In genomic region chr6:115271866-115272271, GRCm38 (mm10) we compare ENCODE assay signal across 8 mouse cellular contexts. TPM values are rescaled to one million over a fixed set of nuclear protein-coding genes. Genes with fewer than 3 reads are reported as not detected.
DNase-seq lines count a peak whose midpoint lies in the region; ATAC-seq and TF ChIP-seq lines count a peak whose summit lies in the region.
"Had no signal": no experiment of that assay in that cellular context is flagged by ENCODE, and none has a peak within 500 bp of the region (broad histone marks: within the 10 kb centered on the region; RNA-seq: fewer than 3 reads in every experiment).

No protein-coding gene starts in this region.

- TF ChIP-seq CTCF in CH12.LX (conservative IDR thresholded peaks at IDR 0.05 in 1 of 2, IDR thresholded peaks at IDR 0.05 in 1 of 2; ENCODE audit: low read depth in 2 of 2, low read length in 2 of 2), result no peak

- ATAC-seq in forebrain, embryonic 11.5 days (replicated peaks; ENCODE audit: low FRiP score), result no peak

- H3K27me3 ChIP-seq in CH12.LX (replicated peaks) (no peaks in the 10 kb centered on the region), myocyte (ENCODE audit: control insufficient read depth, insufficient read depth, insufficient read length) (no peaks in the 10 kb centered on the region)
- H3K27me3 ChIP-seq in forebrain, embryonic 11.5 days (ENCODE audit: control insufficient read depth, insufficient read depth, low read length), result no peaks in the 10 kb centered on the region

- no peak overlapping the region for H3K4me2 ChIP-seq in CH12.LX (ENCODE audit: insufficient read depth, low read depth, poor library complexity, severe bottlenecking)
- H3K4me2 ChIP-seq in myocyte (ENCODE audit: low read depth), result peak overlapping the region; percentile 65
- no peak overlapping the region for H3K4me2 ChIP-seq in forebrain, embryonic 11.5 days (ENCODE audit: low read depth, low read length, severe bottlenecking)

- intact Hi-C loops in gastrocnemius, postnatal 14 days (cut with DNase I; ENCODE audit: low total_unique reads), result no loop called here

- no peaks in the 10 kb centered on the region for H3K79me2 ChIP-seq in CH12.LX (replicated peaks; ENCODE audit: control insufficient read depth, extremely low read depth, insufficient read depth, poor library complexity, severe bottlenecking)
- H3K79me2 ChIP-seq in myocyte (ENCODE audit: control insufficient read depth, insufficient read depth), result no peaks in the 10 kb centered on the region

- H3K4me3 ChIP-seq in CH12.LX (replicated peaks in 1 of 3; ENCODE audit: low read depth in 2 of 3, low read length in 2 of 3, poor library complexity in 1 of 3) (no peak overlapping the region), myocyte (no peak overlapping the region)
- no peak overlapping the region for H3K4me3 ChIP-seq in forebrain, embryonic 11.5 days (ENCODE audit: low read depth, low read length)
- H3K4me3 ChIP-seq: megakaryocyte, embryonic 14.5 days had no signal

- H3K9me3 ChIP-seq in CH12.LX (replicated peaks; ENCODE audit: low read length), result no peaks in the 10 kb centered on the region
- H3K9me3 ChIP-seq in forebrain, embryonic 11.5 days (ENCODE audit: control insufficient read depth, low read length), result no peaks in the 10 kb centered on the region
- H3K9me3 ChIP-seq: megakaryocyte, embryonic 14.5 days had no signal

- WGBS in forebrain, embryonic 11.5 days, result 27% methylated on average over 4 of the region's 4 CpGs

- peaks cover 0 to 6% of the 10 kb centered on the region in 2 experiments; a peak in 2 of 4 replicates for H3K4me1 ChIP-seq in CH12.LX (ENCODE audit: control insufficient read depth in 1 of 2, insufficient read depth in 2 of 2)
- H3K4me1 ChIP-seq in forebrain, embryonic 11.5 days (replicated peaks; ENCODE audit: control insufficient read depth, insufficient read depth, low read length), result no peaks in the 10 kb centered on the region

- H3ac ChIP-seq in myocyte (ENCODE audit: control insufficient read depth, insufficient read length), result no peak overlapping the region

- TF ChIP-seq POLR2A in CH12.LX (IDR thresholded peaks at IDR 0.05; ENCODE audit: low read depth, low read length) (no peak), myocyte (IDR thresholded peaks at IDR 0.05; ENCODE audit: insufficient read length, low read depth) (no peak)

- TF ChIP-seq EP300 in CH12.LX (IDR thresholded peaks at IDR 0.05; ENCODE audit: low read length), result no peak

- no peak overlapping the region for H3K9ac ChIP-seq in CH12.LX (ENCODE audit: insufficient read depth, low read depth)
- no peak overlapping the region for H3K9ac ChIP-seq in forebrain, embryonic 11.5 days (ENCODE audit: low read length)

- no peak overlapping the region for H3K27ac ChIP-seq in CH12.LX (ENCODE audit: insufficient read depth, low read depth)
- H3K27ac ChIP-seq in forebrain, embryonic 11.5 days (ENCODE audit: low read depth, low read length), result no peak overlapping the region

- TF ChIP-seq RAD21 in CH12.LX (IDR thresholded peaks at IDR 0.05; ENCODE audit: low read depth, low read length), result no peak

- dilution Hi-C loops in CH12.LX (cut with MboI; ENCODE audit: extremely low pct_ligation_motif_present, extremely low pct_unique_long_range_greater_than_20kb, low sequenced_read_pairs), result no loop called here

- in situ Hi-C loops in CH12.LX (cut with MboI; ENCODE audit: low pct_ligation_motif_present, low pct_unique_long_range_greater_than_20kb, low sequenced_read_pairs), result loop anchor here (10.0 to 25.0 kb wide), 2 partner anchors 263 to 335 kb away; no protein-coding TSS in a partner anchor

- no peak for DNase-seq in CH12.LX (ENCODE audit: extremely low read depth)
- DNase-seq in adrenal gland, adult 2 months, result peak; percentile 57
- peak; percentile 38 for DNase-seq in gastrocnemius, postnatal 14 days
- DNase-seq in kidney, adult 9 months, result peak; percentile 55
- DNase-seq in frontal cortex, postnatal 36 days (ENCODE audit: low spot score in 2 of 2), result no peak
- DNase-seq in forebrain, embryonic 11.5 days (ENCODE audit: low spot score), result no peak

- H3K36me3 ChIP-seq in CH12.LX (replicated peaks in 1 of 2; ENCODE audit: control insufficient read depth in 1 of 2, insufficient read depth in 1 of 2, low read length in 1 of 2), result no peaks in the 10 kb centered on the region
- H3K36me3 ChIP-seq in myocyte (ENCODE audit: control insufficient read depth, insufficient read depth), result no peaks in the 10 kb centered on the region
- no peaks in the 10 kb centered on the region for H3K36me3 ChIP-seq in forebrain, embryonic 11.5 days (ENCODE audit: control insufficient read depth, insufficient read depth, low read length)

TF ChIP-seq in CH12.LX, 34 proteins besides CTCF, POLR2A, EP300 and RAD21:
- TF ChIP-seq ZNF384 (IDR thresholded peaks at IDR 0.05; ENCODE audit: low read depth, low read length) (no peak), TCF12 (IDR thresholded peaks at IDR 0.05; ENCODE audit: low read depth, low read length) (no peak), MYC (IDR thresholded peaks at IDR 0.05; ENCODE audit: low read depth, low read length) (no peak), SIN3A (IDR thresholded peaks at IDR 0.05; ENCODE audit: low read length) (no peak), SMC3 (IDR thresholded peaks at IDR 0.05; ENCODE audit: low read depth, low read length) (no peak), ELF1 (IDR thresholded peaks at IDR 0.05; ENCODE audit: low read depth, low read length) (no peak), ETS1 (conservative IDR thresholded peaks at IDR 0.05; ENCODE audit: low read depth, low read length) (no peak), HCFC1 (IDR thresholded peaks at IDR 0.05; ENCODE audit: low read depth, low read length) (no peak), BHLHE40 (IDR thresholded peaks at IDR 0.05; ENCODE audit: low read depth, low read length) (peak; percentile 38), USF2 (conservative IDR thresholded peaks at IDR 0.05; ENCODE audit: low read depth, low read length) (no peak), IRF4 (IDR thresholded peaks at IDR 0.05; ENCODE audit: low read depth, low read length) (peak; percentile 54; the same call in 1 of the 2 replicates), RCOR1 (conservative IDR thresholded peaks at IDR 0.05; ENCODE audit: low read depth, low read length) (no peak), JUND (conservative IDR thresholded peaks at IDR 0.05; ENCODE audit: low read depth, low read length) (no peak)
TF ChIP-seq in CH12.LX: peak in this region for 2.

TF ChIP-seq in myocyte, 11 proteins besides CTCF, POLR2A, EP300 and RAD21:
- TF ChIP-seq MYOD1 (IDR thresholded peaks at IDR 0.05; ENCODE audit: control insufficient read depth in 1 of 3, insufficient read length in 2 of 3, low read depth in 2 of 3) (no peak), SRF (IDR thresholded peaks at IDR 0.05; ENCODE audit: control insufficient read depth, insufficient read length, low read depth) (no peak), CEBPB (IDR thresholded peaks at IDR 0.05; ENCODE audit: insufficient read depth, poor library complexity, severe bottlenecking) (no peak), MAX (IDR thresholded peaks at IDR 0.05; ENCODE audit: low read depth) (no peak)

RNA-seq across cellular contexts. Expression of gene Timp4, which starts 19.9 kb away (rescaled TPM):
- total RNA-seq in CH12.LX (2012; rRNA removed) (not detected in 2 replicates), CH12.LX (2014; rRNA removed) (not detected in 2 replicates)
- polyA plus RNA-seq in CH12.LX (2012; ENCODE audit: insufficient read length, low read depth) (0.12 TPM in 1 of 2 replicates, not detected in the other), myocyte (2012; fragmentation: generic; extraction: Trizol) (0.02 TPM)
- total RNA-seq in adrenal gland, adult 2 months (2021), result 1 to 10 TPM; 4.4 to 7.1 TPM
- polyA plus RNA-seq in adrenal gland, adult 2 months (2012; rRNA removed), result 23.6 and 30.8 TPM in 2 replicates
- total RNA-seq in gastrocnemius, postnatal 14 days (2021), result 10 to 100 TPM; 11.1 to 25.9 TPM
- 0.05 and 0.23 TPM in 2 replicates for polyA plus RNA-seq in forebrain, embryonic 11.5 days (2014; fragmentation: Nextera tagmentation; extraction: Ambion mirVana)

RNA-seq across cellular contexts. Expression of gene Gm17482, which starts 44.7 kb away (rescaled TPM):
- total RNA-seq in CH12.LX (2012; rRNA removed) (not detected in 2 replicates), CH12.LX (2014; rRNA removed) (not detected in 2 replicates)
- polyA plus RNA-seq in CH12.LX (2012; ENCODE audit: insufficient read length, low read depth) (not detected in 2 replicates), myocyte (2012; fragmentation: generic; extraction: Trizol) (not detected)
- total RNA-seq in adrenal gland, adult 2 months (2021), result not detected
- not detected in 2 replicates for polyA plus RNA-seq in adrenal gland, adult 2 months (2012; rRNA removed)
- not detected for total RNA-seq in gastrocnemius, postnatal 14 days (2021)
- polyA plus RNA-seq in forebrain, embryonic 11.5 days (2014; fragmentation: Nextera tagmentation; extraction: Ambion mirVana), result not detected in 2 replicates

Comparison
In these comparisons a context has a peak if more than half of its experiments do, and no peak if none do; other contexts are left out.
1. DNase-seq: peak in adrenal gland, adult 2 months (single experiment), gastrocnemius, postnatal 14 days (single experiment) and kidney, adult 9 months (single experiment); none in CH12.LX (single experiment), frontal cortex, postnatal 36 days (0 of 2) and forebrain, embryonic 11.5 days (single experiment).
2. RNA of gene Timp4, which starts 19.9 kb away (polyA plus RNA-seq): 23.6 to 30.8 TPM in adrenal gland, adult 2 months; 0.05 to 0.23 TPM in forebrain, embryonic 11.5 days, 0.02 TPM in myocyte (single experiment) and 0.12 TPM in CH12.LX; every median in the first group is over 10 times any median in the second.